Mouse (Mus musculus): Measurements from ENCODE around the gene Nucb1.

The Nucb1 gene

DNA sequence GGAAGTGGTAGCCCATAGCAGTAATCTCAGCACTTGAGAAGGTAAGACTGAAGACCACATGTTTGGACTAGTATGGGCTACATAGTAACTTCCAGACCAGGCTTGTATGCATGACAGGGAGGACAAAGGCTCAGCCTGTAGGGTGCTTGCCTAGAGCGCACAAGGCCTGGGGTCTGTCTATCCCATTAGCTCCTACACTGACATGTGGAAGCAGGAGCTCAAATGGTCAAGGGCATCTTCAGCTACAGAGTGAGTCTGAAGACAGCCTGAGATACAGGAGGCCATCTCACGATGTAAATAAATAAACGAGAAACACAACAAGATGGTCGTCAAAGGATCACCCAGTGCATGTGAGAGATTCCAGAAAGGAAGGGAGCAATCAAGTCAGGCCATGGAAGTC, 47.9 kb downstream of the Nucb1 start:
- no peak for DNase-seq (ENCODE audit: low read depth, low spot score)

DNA sequence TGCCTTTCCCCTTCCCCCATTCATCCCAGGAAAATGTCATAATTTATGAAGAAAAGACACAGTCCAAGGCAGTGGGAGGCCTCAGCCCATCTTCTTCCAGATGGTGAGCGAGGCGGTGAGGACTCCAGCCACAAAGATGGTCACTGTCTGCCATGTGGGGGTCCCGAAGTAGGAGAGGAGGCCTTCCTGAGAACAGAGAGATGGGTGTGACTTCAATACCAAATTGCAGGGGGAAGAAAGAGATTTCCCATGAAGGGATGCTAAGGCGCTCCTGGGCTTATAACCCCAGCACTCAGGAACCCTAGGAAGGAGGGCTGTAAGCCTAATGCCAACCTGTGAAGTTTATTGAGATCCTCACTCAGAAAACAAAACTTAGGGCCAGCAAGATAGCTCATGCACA, 48.4 kb downstream of the Nucb1 start:
- DNase-seq (ENCODE audit: low read depth, low spot score), result no peak

DNA sequence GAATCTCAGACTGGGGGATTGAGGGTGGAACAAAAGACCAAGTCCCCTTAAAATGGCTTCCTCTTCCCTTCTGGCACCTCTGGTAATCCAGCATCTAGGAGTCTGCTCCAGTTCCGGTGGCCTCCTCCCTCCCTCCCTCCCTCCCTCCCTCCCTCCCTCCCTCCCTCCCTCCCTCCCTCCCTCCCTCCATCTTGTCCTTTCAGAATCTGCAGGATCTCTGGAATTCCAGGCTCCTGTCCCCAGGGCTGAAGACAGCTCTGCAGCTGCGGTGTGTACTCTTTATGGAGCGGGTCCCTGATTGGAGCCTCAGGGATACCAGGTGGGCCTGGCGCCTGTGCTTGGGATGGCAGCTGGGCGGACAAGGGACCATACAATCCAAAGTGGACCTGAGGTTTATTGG, 48.9 kb downstream of the Nucb1 start:
- no peak for DNase-seq (ENCODE audit: low read depth, low spot score)

DNA sequence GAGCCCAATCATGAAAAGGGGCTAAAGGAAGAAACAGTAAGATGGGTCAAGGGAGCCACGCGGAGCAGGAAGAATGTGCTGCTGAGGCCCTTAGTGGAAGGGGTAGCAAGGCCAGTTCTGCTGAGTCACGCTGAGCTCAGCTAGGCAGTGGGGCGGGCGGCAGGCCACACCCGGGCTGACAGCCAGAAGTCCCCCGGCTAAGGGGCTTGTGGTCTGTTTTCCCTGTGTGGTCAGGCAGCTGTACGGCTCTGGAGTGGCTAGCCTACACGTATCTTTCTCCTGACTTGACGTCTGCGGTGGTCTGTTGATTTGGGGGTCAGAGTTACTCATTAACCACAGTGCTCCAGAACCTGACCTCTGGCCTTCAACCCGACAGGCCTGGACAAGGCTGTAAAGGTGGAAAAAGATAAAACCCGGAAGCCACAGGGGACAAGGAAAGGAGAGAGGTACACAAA, 49.3 kb downstream of the Nucb1 start:
- no peak for DNase-seq (ENCODE audit: low read depth, low spot score)

DNA sequence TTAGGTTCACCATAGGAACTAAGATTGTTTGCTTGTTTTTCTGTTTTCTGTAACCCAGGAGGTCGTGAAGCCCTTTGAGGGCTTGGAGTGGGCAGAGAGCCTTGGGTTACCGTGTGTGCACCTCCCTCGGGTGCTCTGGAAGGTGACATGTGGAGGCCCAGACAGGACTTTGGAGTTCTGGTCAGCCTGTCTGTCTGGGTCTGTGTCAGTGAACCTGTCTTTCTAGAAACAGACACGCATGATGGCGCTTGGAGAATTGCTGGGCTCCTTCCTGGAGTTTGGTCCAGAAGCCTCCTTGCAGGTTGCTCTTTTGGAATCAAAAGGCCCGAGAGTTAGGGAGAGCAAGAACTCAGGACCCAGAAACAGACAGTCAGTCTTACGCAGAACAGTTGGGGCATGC, 49.8 kb downstream of the Nucb1 start:
- no peak for DNase-seq (ENCODE audit: low read depth, low spot score)

DNA sequence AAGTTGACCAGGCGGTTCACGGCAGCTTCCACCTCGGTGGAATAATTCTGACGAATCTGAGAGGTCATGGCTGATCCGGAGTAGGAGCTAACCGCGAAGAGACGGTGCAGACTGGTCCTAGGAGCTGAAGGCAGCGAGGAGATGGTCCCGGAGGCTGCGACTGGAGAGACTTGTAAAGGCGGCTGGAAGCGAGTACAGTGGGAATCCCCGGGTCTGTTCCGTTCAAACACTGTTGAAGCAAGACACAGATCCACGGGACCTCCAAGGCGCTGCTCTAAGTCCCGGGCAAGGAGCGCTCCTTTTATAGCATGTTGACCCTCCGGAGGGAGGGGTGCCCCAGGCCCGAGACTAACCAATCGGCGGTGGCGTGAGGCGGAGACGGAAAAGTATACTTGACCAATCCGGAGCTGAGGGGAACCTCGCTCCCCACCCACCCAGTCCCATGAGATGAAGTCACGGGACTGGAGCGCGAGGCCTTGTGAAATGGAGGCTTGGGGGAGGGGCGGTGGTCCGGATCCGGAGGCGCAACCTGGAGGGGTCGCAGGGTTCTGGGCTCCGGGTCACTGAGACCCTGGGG, 50.6 kb downstream of the Nucb1 start, which contains the start of gene Ftl1:
Gene Ftl1 (minus strand): TSS at position 321 of the 577 bp plus-strand sequence.
- DNase-seq (ENCODE audit: low read depth, low spot score), result peak; percentile 97

DNA sequence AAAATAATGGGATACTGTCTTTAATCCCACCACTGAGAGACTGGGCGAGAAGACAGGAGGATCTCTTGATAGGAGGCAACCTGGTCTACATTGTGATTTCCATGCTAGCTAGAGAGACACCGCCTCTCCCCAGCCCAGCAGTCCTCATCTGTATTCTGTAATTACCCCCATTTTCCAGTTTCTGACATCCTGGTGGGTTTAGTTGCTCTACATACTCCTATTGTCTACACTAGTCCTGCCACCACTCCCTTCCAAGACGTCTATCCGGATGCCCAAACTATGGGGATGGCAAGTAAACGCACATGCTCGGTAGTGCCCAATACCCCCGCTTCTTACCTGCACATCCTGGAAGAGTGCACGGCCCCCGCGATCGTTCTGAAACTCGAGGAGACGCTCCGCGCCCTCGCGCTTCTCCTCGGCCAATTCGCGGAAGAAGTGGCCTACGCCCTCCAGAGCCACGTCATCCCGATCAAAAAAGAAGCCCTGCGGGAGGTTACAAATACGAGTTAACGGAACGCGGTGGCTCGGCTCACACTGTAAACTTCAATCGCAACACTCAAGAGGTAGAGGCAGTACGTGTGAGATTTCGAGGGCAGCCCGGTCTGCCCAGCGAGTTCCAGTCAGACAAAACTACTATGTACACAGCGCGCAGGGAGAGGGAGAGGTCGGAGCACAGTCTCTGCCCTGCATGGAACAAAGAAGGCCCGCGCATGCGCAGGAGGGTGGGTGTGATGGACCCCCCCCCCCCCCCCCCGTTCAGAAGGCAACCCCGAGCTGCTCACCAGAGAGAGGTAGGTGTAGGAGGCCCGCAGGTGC, 51.2 kb downstream of the Nucb1 start:
- DNase-seq (ENCODE audit: low read depth, low spot score), result peak; percentile 89

DNA sequence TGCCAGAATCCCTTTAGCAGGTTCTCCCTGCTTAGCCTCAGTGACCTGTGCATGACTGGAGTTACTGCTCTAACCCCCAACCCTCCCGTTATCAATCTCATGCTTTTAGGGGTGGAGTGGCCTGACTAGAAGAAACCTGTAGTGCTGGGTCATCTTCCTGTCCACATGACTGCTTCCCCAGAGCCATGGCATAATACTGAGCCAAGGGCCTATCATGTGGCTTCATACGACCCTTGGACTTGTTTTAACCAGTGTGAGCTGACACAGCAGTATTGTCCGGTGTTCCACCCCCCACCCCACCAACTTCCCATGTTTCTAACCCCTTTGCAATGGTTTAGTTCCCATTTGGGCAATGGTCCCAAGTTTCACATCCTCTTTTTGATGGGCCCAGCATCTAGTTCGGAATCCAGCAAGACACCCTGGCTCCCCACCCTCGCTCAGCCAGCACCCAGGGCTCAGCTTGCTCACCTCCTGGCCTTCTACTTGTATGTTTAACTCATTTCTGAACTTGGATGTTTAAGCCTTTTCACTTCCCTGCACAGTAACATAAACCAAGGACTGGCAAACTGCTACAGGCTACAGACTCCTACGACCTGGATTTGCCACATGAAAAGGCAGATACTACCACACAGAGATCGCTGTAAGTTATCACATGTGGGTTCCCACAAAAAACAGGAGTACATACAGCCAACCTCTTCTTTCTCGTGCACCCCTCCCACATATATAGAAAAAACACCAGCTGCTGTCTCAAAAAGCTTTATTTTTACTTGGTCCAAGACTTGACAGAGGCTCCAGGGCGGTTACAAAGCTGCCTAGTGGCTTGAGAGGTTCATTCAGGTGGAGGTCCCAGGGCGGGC, 52.8 kb downstream of the Nucb1 start:
- no peak for DNase-seq (ENCODE audit: low read depth, low spot score)

DNA sequence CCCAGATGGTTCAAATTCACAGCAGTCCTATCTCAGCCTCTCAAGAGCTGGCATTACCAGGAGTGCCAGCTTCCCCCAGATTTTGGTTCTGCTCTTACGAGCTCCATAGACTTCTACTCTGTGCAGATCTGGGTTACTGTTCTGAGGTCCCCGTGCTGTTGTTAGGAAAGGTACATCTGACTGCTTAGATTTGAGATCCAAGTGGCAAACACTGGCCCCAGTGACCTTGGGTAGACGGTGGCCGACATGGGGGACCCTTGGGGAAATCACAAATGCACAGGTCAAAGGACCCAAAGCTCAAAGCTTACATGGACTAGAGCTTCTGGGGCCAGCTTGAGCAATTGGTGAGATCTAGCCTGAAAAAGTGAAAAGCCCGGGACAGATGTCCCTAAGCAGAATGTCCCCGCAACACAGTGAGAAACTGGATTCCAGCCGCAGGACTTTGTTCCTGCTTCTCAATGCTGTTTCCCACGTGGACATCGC, 53.4 kb downstream of the Nucb1 start:
- DNase-seq (ENCODE audit: low read depth, low spot score), result no peak

DNA sequence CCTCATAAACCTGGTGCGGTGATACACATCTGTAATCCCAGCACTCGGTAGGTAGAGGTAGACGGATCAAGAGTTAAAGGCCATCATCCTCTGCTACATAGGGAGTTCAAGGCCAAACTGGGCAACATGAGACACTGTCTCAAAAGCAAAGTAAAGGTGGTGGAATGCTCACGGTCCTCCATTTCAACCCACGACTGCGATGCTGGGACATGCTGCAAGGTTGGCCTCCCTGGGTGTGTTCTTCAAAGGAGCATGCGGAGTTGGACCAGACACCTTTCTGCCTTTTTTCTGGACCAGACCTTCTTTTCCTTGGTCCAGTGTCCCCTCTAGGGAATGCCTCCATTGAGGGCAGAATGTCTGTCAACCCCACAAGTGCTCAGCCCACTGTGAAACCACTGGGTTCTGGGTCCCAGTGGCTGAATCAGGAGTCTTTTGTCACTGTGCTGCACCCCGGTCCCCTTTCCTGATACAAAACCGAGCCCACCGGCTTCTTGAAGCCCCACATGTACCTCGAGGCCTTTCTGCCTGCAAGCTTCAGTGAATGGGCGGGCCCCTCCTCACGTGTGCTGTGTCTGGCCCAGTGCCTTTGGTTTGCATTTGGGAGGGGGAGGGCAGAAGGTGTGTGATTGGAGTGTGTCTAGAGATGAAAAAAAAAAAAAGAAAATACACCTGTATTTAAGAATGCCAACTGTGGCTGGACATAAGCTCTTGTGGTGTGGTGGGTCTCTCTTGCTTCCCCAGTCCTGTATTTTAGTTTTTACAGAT, 54.1 kb downstream of the Nucb1 start:
- no peak for DNase-seq (ENCODE audit: low read depth, low spot score)

DNA sequence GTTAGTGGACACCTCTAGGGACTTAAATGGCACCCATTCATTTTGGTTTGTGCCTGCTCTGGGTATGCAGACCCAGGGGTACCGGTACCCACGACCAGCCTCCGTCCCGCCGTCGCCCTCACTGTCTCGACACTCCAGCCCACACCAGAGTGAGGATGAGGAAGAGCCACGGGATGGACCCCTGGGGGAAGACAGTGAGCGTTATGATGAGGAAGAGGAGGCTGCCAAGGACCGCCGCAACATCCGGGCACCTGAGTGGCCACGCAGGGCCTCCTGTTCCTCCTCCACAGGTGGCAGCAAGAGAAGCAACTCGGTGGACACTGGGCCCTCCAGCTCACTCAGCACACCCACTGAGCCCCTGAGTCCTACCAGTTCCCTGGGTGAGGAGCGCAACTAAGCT, 55.2 kb downstream of the Nucb1 start:
- DNase-seq (ENCODE audit: low read depth, low spot score), result no peak

DNA sequence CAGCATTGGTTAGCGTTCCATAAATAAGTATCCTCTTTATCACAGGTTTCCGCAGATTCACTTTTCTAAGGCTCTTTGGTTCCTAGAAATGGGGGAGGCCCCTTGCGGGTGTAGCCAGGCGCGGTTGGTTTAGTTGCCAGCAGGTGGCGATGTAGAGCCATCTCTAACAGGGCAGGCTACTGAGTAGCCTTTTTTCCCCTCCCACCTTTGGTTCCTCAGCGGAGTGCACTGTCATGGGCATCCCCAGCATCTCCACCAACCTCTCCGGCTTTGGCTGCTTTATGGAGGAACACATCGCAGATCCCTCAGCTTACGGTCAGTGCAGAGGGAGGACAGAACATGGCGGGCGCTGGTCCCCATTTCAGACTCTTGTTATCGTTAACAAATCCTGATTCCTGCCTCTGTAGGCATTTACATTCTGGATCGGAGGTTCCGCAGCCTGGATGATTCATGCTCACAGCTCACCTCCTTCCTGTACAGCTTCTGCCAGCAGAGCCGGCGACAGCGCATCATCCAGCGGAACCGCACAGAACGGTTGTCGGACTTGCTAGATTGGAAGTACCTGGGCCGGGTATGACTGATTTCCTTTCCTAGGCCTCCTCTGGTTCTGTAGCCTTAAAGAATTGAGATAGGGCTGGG, 58.7 kb downstream of the Nucb1 start:
- DNase-seq (ENCODE audit: low read depth, low spot score), result peak; percentile 83

DNA sequence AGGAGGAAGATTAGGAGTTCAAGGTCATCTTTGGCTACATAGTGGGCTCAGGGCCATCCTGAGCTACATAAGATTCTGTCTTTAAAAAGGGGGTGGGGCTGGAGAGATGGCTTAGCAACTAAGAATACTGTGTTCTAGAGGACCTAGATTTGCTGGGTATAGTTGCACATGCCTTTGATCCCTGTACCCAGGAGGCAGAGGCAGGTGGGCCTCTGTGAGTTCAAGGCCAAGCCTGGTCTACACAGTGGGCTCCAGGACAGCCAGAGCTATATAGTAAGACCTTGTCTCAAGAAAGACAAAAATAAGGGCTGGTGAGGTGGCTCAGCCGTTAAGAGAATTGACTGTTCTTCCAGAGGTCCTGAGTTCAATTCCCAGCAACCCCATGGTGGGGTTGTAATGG, 60.2 kb downstream of the Nucb1 start:
- DNase-seq (ENCODE audit: low read depth, low spot score), result no peak

DNA sequence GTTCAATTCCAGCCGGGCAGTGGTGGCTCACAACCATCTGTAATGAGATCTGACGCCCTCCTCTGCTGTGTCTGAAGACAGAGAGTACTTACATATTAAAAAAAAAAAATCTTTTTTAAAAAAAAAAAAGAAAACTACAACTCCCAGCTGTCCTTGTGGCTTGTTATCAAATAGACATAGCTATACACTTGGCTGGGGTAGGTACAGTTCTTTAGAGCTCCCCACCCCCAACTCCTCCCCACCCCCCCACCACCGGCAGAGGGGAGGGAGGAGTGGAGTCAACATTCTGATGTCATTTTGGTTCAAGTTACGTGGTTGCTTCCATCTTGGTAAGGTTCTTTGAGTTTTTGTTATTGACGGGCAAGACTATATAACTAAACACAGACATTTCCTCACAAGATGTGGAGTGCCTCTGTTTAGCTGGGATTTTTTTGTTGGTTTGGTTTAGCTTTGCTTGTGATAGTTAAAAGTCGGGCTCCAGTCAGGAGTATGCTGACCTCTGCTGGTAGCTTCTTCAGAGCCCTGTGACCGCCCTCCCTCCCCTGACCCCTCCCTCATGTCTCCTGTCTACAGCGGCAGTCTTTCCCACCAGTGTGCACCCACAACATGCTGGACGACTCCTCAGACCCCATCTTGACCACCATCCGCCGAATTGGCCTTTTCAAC, 62.7 kb downstream of the Nucb1 start:
- DNase-seq (ENCODE audit: low read depth, low spot score), result peak; percentile 66

DNA sequence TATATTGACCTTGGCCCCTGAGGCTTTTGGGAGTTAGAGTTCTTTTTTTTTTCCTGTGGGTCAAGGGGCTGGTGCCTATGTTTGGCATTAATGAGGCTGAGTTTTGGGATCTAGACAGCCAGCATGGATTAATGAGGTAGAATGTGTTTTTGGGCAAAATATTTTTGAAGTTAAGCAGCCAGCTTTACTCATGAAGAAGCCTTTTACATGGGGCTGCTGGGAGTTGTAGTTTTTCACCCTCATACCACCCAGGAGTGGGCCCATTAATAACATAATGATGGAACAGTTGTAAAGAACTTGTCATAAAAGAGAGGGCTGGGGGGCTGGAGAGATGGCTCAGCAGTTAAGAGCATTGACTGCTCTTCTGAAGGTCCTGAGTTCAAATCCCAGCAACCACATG, 63.6 kb downstream of the Nucb1 start:
- DNase-seq (ENCODE audit: low read depth, low spot score), result no peak

DNA sequence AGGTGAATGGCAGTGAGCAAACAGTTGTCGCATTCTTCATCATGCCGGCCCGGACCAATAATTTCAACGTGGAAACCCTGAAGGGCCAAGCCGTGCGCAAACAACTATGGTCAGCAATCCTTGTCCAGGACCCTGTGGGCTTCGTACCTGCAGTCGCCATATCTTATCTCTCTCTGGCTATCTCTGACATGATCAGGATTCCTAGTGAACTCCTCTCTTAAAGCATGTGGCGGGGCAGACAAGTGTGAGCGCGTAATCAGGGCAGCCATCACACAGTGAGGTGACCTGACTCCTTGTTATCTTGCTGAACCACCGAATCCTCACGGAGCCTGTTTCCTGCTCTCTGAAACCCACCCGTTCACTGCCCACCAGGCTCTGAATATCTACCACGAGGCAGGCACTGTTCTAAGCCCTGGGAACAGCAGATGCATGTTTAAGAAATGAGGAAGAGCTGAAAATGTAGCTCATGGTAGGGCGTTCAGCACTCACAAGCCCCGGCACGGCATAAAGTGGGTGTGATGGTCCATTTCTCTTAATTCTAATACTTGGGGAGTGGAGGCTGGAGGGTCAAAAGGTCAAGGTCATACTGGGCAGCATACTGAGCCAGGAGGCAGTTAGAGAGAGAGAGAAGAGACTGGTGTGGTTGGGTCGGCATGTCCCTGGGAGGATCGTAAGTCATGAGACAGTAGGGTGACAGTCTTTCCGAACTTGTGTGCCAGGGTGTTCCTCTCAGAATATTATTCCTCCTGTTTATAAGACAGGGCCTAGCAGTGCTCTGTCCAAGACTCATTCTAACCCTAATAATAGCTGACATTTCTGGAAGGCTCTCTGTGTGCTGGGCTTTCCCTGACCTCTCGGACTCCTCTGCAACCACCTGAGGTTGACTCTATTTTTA, 66.4 kb downstream of the Nucb1 start:
- no peak for DNase-seq (ENCODE audit: low read depth, low spot score)
